Mouse (Mus musculus) neural tube, embryonic 14.5 days (tissue): ENCODE results near the gene Tanc2. TPM values are rescaled to one million over a fixed set of nuclear protein-coding genes. Genes with fewer than 3 reads are reported as not detected.

ENCODE experiments used
- ATAC-seq: fragments of 200-750 bp; cut with Nextera tagmentation; 2 replicates; pipeline ENCODE4 v1.8.0; 2017; ENCODE audit warnings: low read depth, mild to moderate bottlenecking, moderate TSS enrichment, moderate library complexity
- H3K27ac ChIP-seq: fragments of 300-500 bp; sonication (generic); 2 replicates; pipeline ENCODE4 v1.5.1; 2014; ENCODE audit warnings: low read depth, mild to moderate bottlenecking, control low read depth, low read length, moderate library complexity, mixed read lengths
- H3K27me3 ChIP-seq: fragments of 300-500 bp; sonication (generic); 2 replicates; pipeline ENCODE4 v1.6.1; 2014; ENCODE audit warnings: low read length; ENCODE audit not compliant: control insufficient read depth, insufficient read depth
- H3K36me3 ChIP-seq: fragments of 300-500 bp; sonication (generic); 2 replicates; pipeline ENCODE4 v1.6.1; 2014; ENCODE audit warnings: low read length, mixed read lengths; ENCODE audit not compliant: control insufficient read depth, insufficient read depth
- H3K4me1 ChIP-seq: fragments of 300-500 bp; sonication (generic); 2 replicates; pipeline ENCODE4 v1.6.1; 2014; ENCODE audit warnings: low read length; ENCODE audit not compliant: control insufficient read depth, insufficient read depth
- H3K4me2 ChIP-seq: fragments of 300-500 bp; sonication (generic); 2 replicates; pipeline ENCODE4 v1.6.1; 2014; ENCODE audit warnings: mild to moderate bottlenecking, low read depth, low read length, control low read depth
- H3K4me3 ChIP-seq: fragments of 300-500 bp; sonication (generic); 2 replicates; pipeline ENCODE4 v1.5.1; 2014; ENCODE audit warnings: low read depth, low read length, control low read depth, mixed read lengths
- H3K9ac ChIP-seq: fragments of 300-500 bp; sonication (generic); replicated peaks from 2 replicates; pipeline ENCODE4 v1.6.1; 2014; ENCODE audit warnings: low read depth, mild to moderate bottlenecking, control low read depth, low read length, mixed read lengths
- H3K9me3 ChIP-seq: fragments of 300-500 bp; sonication (generic); 2 replicates; pipeline ENCODE4 v1.6.1; 2016; ENCODE audit warnings: low read length; ENCODE audit not compliant: control insufficient read depth
- WGBS: fragments of 180-500 bp; shearing (Covaris S2); extraction: QIAGEN DNeasy Blood & Tissue Kit; methylation state at CpG from one replicate; pipeline ENCODE4 v1.1.7; 2014; 5-methylcytosine and 5-hydroxymethylcytosine counted together
- polyA plus RNA-seq: library from polyadenylated mRNA; unstranded; fragments of >200 nt; fragmentation: Nextera tagmentation; extraction: Ambion mirVana; gene quantifications from 2 replicates; pipeline ENCODE4 v1.2.1, GENCODE M21; 2014

The Tanc2 gene
- polyA plus RNA-seq, 1 experiment from 2014 or later = 77.0 TPM

DNA sequence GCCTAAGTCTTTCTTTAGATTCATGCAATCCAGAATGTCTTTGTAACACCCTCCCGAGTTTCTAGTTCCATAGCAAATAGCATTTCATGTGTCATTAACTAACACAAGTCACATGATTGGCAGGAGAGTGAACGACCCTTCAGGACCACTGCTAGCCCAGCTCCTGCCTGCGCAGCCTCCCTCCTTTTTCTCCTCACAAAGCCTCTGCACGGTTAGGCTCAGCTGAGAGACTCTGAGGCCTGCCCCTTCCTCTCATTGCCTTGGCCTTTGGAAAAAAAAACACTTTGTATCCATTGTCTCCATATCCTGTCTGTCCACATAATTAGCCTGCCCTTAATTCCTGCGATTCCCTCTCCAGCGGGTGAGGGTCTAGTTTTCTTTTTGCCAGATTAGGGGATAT is 367.7 kb downstream of the Tanc2 start:
- no peaks in the 10 kb centered on the region for H3K27me3 ChIP-seq
- H3K9ac ChIP-seq = no peak overlapping the region
- no peak for ATAC-seq
- H3K9me3 ChIP-seq = no peaks in the 10 kb centered on the region
- WGBS = 45% methylated on average over 6 of the region's 6 CpGs
- H3K4me1 ChIP-seq = no peaks in the 10 kb centered on the region
- H3K27ac ChIP-seq = no peak overlapping the region
- no peak overlapping the region for H3K4me3 ChIP-seq
- no peaks in the 10 kb centered on the region for H3K36me3 ChIP-seq
- no peak overlapping the region for H3K4me2 ChIP-seq

DNA sequence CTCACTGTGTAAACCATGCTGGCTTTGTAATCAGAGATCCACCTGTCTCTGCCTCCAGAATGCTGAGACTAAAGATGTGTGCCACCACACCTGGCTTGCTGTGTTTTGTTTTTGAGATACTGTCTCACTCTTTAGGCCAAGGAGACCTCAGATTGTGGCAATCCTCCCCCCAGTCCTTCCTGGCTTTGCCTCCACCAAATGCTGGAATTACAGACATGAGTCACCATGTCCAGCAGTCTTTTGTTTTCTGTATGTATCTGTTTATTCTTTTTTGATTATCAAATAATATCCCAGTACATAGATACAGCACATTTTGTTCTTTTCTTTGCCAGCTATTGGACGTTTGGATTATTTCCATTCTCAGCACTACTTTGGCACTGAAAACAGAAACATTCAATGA is 368.8 kb downstream of the Tanc2 start:
- Histone ChIP-seq H3K27ac (no peak overlapping the region), H3K27me3 (no peaks in the 10 kb centered on the region), H3K4me1 (no peaks in the 10 kb centered on the region), H3K36me3 (no peaks in the 10 kb centered on the region), H3K9ac (no peak overlapping the region), H3K9me3 (no peaks in the 10 kb centered on the region), H3K4me3 (no peak overlapping the region), H3K4me2 (no peak overlapping the region)
- no peak for ATAC-seq
- 61% methylated on average over 1 of the region's 1 CpGs for WGBS

DNA sequence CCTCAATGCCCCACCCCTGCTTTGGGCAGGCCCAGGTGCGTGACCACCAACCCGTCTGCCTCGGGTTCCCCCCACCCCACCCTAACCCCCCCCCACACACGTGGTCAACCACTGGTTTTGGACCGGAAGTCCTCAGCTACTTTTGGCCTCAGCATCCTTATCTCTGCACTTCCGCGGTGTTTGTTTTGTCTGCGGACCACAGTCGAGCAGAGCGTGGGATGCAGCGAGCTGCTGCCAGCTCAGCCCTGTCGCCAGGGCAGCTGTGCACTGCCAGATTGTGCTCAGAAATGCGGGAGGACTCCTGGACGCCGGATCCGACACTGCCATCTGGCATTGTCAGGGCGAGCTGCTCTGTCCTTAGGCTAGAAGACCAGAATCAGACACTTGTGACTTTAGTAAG is 369.6 kb downstream of the Tanc2 start:
- 54% methylated on average over 17 of the region's 17 CpGs for WGBS
- H3K4me2 ChIP-seq = no peak overlapping the region
- H3K9ac ChIP-seq = no peak overlapping the region
- H3K36me3 ChIP-seq = no peaks in the 10 kb centered on the region
- no peaks in the 10 kb centered on the region for H3K4me1 ChIP-seq
- no peaks in the 10 kb centered on the region for H3K9me3 ChIP-seq
- no peak for ATAC-seq
- H3K27me3 ChIP-seq = no peaks in the 10 kb centered on the region
- H3K27ac ChIP-seq = no peak overlapping the region
- H3K4me3 ChIP-seq = no peak overlapping the region

DNA sequence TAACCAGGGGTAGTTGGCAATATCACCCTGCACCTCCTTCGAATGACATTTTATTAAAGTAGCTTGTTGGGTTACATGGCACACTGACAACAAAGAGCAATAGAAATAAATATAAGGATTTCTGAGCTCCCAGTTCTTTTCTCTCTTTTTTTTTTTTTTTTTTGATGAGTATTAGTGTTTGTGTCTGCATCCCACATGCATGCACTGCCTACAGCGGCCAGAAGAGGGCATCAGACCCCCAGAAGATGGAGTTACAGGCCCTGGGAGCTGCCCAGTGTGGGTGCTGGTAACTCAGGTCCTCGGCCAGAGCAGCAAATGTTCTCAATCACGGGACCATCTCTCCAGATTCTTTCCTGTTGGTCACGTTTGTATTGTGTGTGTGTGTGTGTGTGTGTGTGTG is 374.9 kb downstream of the Tanc2 start:
- Histone ChIP-seq H3K27me3 (peaks cover 16% of the 10 kb centered on the region), H3K27ac (no peak overlapping the region), H3K9me3 (no peaks in the 10 kb centered on the region), H3K4me3 (no peak overlapping the region), H3K9ac (no peak overlapping the region), H3K4me2 (no peak overlapping the region), H3K36me3 (no peaks in the 10 kb centered on the region), H3K4me1 (peaks cover 7% of the 10 kb centered on the region; the same call in 1 of the 2 replicates)
- no peak for ATAC-seq
- WGBS = 69% methylated on average over 5 of the region's 5 CpGs

DNA sequence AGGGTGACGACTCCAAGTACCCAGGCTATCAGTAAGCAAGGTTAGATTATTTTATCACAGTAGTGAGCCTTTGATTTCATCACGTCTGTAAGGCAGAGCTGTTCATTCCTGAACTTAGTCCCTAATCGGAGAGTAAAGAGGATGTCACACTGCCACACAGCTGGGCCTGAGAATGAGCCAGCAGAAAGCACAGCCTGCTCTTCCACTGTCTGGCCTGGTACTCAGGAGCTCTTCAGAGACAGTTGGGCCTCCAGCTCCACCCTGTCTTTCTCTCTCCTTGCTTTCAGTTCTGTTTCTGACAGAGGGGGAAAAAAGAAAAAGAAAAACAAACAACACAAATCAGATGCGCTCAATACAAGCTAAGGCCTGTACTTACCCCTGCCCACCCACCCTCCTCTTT is 376.5 kb downstream of the Tanc2 start:
- Histone ChIP-seq H3K27ac (no peak overlapping the region), H3K4me1 (peaks cover 7% of the 10 kb centered on the region; the same call in 1 of the 2 replicates), H3K27me3 (peaks cover 16% of the 10 kb centered on the region), H3K9me3 (no peaks in the 10 kb centered on the region), H3K4me3 (no peak overlapping the region), H3K9ac (no peak overlapping the region), H3K36me3 (no peaks in the 10 kb centered on the region), H3K4me2 (no peak overlapping the region)
- ATAC-seq = no peak
- WGBS = 78% methylated on average over 4 of the region's 4 CpGs

DNA sequence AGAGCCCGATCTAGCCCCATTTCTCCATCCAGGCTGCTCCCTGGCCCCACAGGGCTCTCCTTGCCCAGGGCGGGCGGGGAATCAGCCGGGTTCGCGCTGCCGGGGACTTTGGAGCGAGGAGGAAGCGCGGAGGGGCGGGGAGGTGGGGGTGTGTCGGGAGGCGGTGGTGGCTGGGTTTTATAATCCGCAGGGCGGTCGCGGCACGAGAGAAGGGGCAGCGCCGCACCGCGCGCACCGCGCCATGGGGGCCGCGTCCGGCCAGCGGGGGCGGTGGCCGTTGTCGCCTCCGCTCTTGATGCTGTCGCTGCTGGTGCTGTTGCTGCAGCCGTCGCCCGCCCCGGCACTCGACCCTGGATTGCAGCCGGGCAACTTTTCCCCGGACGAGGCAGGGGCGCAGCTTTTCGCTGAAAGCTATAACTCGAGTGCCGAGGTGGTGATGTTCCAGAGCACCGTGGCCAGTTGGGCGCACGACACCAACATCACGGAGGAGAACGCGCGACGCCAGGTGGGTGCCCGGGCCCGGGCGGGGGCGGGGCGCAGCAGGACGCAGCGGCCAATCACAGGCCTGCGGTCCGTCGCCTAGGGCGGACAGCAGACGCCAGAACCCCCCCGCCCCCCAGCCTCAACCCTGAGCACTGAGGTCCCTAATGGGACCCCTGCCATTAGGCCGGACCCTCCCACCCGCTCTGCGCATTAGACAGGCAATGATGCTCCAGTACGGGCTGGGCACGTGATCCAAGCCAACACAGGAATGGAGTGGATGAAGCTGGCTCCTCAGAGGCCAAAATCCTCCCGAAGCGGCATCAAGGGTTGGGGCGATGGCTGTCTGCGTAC is 378.2 kb downstream of the Tanc2 start, which contains the start of gene Ace:
Ace (plus strand) TSS at position 205 of the 834 bp plus-strand sequence.
- Histone ChIP-seq H3K4me3 (peak within 1 kb of the TSS; percentile 52), H3K27me3 (peaks cover 16% of the 10 kb centered on the region), H3K27ac (no peak within 1 kb of the TSS), H3K4me1 (peaks cover 7% of the 10 kb centered on the region; the same call in 1 of the 2 replicates), H3K36me3 (no peaks in the 10 kb centered on the region), H3K9ac (peak within 1 kb of the TSS; percentile 60), H3K4me2 (peak within 1 kb of the TSS; percentile 96), H3K9me3 (no peaks in the 10 kb centered on the region)
- WGBS = under 1% methylated on average over 67 of the region's 76 CpGs
- peak; percentile 86 for ATAC-seq

DNA sequence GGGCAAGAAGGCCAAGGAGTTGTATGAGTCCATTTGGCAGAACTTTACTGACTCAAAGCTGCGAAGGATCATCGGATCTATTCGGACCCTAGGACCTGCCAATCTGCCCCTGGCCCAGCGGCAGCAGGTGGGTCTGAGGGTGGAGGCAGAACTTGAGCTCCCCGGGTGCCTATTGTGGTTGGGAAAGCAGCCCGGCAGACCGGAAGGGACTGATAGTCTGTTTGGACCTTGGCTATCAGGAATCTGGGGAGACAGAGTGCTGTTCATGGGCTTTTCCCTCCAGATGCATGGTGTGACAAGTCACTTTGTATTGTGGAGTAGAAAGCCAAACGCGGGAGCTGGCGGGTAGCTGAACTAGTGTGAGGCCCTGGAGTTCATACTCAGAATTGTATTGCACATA is 379.2 kb downstream of the Tanc2 start:
- Histone ChIP-seq H3K27ac (no peak overlapping the region), H3K4me2 (peak overlapping the region; percentile 96; the same call in 1 of the 2 replicates), H3K4me1 (peaks cover 7% of the 10 kb centered on the region; the same call in 1 of the 2 replicates), H3K4me3 (no peak overlapping the region), H3K27me3 (peaks cover 16% of the 10 kb centered on the region), H3K9me3 (no peaks in the 10 kb centered on the region), H3K36me3 (no peaks in the 10 kb centered on the region), H3K9ac (no peak overlapping the region)
- no peak for ATAC-seq
- 52% methylated on average over 10 of the region's 10 CpGs for WGBS

DNA sequence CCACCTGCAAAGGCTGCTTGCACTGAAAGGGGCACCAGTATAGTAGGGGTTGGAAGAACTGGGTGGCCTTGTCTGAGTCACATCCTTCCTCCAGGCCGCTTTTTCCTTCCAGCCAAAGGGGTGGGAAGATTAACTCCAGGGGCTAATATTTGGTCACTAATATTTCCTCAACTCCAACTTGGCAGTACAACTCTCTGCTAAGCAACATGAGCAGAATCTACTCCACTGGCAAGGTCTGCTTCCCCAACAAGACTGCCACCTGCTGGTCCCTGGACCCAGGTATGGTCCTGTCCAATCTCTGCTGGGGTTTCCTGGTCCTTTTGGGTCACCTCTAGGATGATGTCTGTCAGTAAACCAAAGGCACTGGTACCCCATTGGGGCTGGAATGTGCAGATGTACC is 379.7 kb downstream of the Tanc2 start:
- Histone ChIP-seq H3K4me3 (no peak overlapping the region), H3K36me3 (no peaks in the 10 kb centered on the region), H3K27me3 (peaks cover 16% of the 10 kb centered on the region), H3K9me3 (no peaks in the 10 kb centered on the region), H3K4me2 (no peak overlapping the region), H3K9ac (no peak overlapping the region), H3K4me1 (peaks cover 7% of the 10 kb centered on the region; the same call in 1 of the 2 replicates), H3K27ac (no peak overlapping the region)
- 54% methylated on average over 1 of the region's 1 CpGs for WGBS
- ATAC-seq = no peak

DNA sequence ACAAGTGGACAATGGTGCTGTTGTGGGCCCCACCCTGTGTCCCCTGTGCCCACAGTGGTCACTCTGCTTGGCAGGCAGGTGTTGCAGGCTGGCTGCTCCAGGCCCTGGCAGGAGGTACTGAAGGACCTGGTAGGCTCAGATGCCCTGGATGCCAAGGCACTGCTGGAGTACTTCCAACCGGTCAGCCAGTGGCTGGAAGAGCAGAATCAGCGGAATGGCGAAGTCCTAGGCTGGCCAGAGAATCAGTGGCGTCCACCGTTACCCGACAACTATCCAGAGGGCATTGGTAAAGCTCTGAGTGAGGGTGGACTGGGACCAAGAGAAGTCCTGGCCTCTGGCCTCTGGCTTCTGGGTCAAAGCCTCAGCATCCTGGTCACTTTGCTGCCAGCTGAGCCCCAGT is 384.8 kb downstream of the Tanc2 start:
- no peaks in the 10 kb centered on the region for H3K9me3 ChIP-seq
- no peak overlapping the region for H3K4me2 ChIP-seq
- no peak overlapping the region for H3K9ac ChIP-seq
- 93% methylated on average over 6 of the region's 6 CpGs for WGBS
- H3K27me3 ChIP-seq = no peaks in the 10 kb centered on the region
- no peaks in the 10 kb centered on the region for H3K36me3 ChIP-seq
- no peaks in the 10 kb centered on the region for H3K4me1 ChIP-seq
- H3K27ac ChIP-seq = no peak overlapping the region
- no peak for ATAC-seq
- no peak overlapping the region for H3K4me3 ChIP-seq
